Mouse (Mus musculus) right cerebral cortex, adult 18-20 months (tissue): ENCODE results near the gene Olfr1120.
"Not testable (repeated sequence)": the region's sequence is repeated elsewhere in the genome, so short reads cannot be mapped to it uniquely, and the experiment has no call there.

Experiments used
- DNase-seq: peaks from one replicate; pipeline ENCODE4 v3.0.0; 2022; ENCODE audit warnings: mixed read lengths

The Olfr1120 gene

GRCm38 (mm10) chr2:87354515-87354914, at the start of gene Olfr1120:
TSS of gene Olfr1120 (plus strand) at chr2:87354815.
- no peak for DNase-seq

DNA sequence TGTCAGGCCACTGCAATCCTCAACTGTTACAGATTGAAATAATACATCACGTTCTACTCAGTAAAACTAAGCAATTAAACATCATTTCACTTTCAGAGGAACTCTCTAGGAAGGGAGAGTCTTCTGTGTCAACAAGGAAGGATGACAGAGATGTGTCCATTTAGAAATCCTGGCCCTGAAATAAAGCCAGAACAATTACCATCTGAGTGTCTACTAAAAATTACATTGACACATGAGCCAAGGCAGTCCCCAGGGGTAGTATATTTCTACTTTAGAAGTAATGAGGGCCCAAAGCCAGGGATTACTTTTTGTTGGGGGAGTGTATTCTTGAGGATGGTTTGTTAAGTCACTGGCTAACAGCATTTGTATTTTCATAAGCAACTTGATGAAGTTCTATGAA, 47.3 kb upstream of the Olfr1120 start, which contains the start of gene Olfr1118:
TSS of gene Olfr1118 (plus strand) at position 301 of the 400 bp plus-strand sequence.
- DNase-seq: no peak

DNA sequence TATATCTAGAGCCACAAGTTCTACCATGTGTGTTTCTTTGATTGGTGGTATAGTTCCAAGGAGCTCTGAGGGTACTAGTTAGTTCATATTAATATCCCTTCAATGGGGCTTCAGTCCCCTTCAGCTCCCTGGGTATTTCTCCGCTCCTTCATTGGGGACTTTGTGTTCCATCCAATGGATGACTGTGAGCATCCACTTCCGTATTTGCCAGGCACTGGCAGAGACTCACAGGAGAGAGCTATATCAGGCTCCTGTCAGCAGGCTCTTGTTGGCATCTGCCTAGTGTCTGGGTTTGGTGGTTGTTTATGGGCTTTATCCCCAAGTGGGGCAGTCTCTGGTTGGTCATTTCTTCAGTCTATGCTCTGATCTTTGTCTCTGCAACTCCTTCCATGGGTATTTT, 5.5 kb downstream of the Olfr1120 start:
- DNase-seq: not testable (repeated sequence)

GRCm38 (mm10) chr2:87369595-87369994, 15.0 kb downstream of the Olfr1120 start, which contains the start of gene Olfr1121:
TSS of gene Olfr1121 (plus strand) at chr2:87369895.
- DNase-seq: no peak

DNA sequence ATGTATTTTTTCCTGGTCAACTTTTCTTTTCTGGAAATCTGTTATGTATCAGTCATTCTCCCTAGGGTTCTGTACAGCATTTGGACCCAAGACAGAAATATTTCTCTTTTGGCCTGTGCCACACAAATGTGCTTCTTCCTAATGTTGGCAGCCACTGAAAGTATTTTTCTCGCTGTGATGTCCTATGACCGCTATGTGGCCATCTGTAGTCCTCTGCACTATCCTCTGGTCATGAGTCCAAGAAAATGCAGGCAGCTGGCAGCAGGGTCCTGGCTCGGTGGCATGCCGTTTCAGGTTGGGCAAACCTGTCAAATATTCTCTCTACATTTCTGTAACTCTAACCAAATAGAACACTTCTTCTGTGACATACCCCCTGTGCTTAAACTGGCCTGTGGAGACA, 17.1 kb downstream of the Olfr1120 start:
- no peak for DNase-seq

GRCm38 (mm10) chr2:87383935-87384334, 29.3 kb downstream of the Olfr1120 start:
- DNase-seq: no peak

GRCm38 (mm10) chr2:87385549-87385948, 30.9 kb downstream of the Olfr1120 start, which contains the start of gene Olfr1122:
TSS of gene Olfr1122 (plus strand) at chr2:87385849.
- no peak for DNase-seq

GRCm38 (mm10) chr2:87393605-87394004, 39.0 kb downstream of the Olfr1120 start:
- not testable (repeated sequence) for DNase-seq

DNA sequence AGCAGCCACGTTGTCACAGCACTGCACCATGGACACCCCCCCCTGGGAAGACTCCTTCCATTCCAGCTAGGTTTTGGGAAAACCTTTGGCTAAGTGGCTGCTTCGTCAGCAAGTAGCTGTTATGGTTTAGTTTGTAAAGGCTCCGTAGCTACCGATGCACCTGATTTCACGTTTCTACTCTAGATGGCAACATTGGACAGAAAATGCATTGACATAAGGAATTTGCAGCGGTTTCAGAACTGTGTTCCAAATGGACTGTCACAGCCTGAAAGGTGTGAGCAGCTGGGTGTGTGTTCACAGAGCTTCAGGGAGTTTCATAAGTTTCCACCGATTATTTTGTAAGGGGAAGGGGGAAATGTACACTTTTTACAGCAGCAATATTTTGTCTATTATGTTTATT, 40.1 kb downstream of the Olfr1120 start:
- DNase-seq: not testable (repeated sequence)
